Mouse (Mus musculus): Measurements from ENCODE around the gene Aqp7.

DNA sequence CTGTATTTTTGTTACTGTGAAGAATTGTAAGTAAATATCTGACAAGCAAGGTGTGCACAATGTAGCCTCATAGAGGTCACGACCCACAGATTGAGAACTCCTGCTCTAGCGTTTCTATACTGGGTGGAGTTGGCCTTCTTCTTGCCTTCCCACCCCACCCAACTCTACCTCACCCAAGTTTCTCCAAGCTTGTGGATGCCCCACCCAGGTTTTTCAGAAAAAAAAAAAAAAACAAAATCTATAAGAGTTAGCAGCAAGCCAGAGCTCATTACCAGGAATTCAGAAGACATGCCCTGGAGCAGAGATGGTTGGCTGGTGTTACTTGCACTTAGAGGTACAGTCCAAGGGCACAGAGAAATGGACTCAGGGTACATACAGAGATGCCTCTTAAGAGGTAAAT is 41.8 kb upstream of the Aqp7 start:
- TF ChIP-seq CTCF (IDR thresholded peaks at IDR 0.05; ENCODE audit: extremely low read depth, insufficient read length, insufficient replicate concordance, low read depth, low read length) (no peak), POLR2A (IDR thresholded peaks at IDR 0.05; ENCODE audit: low read depth, low read length) (no peak)
